Mouse (Mus musculus) cortical plate, adult 2 months (tissue): ENCODE data around the gene Imp4. TPM values are rescaled to one million over a fixed set of nuclear protein-coding genes. Genes with fewer than 3 reads are reported as not detected.
"Not testable (repeated sequence)": the region's sequence is repeated elsewhere in the genome, so short reads cannot be mapped to it uniquely, and the experiment has no call there.

ENCODE experiments used
- H3K27ac ChIP-seq: fragments of 200-500 bp; 2 replicates; pipeline ENCODE4 v1.5.1; 2012; ENCODE audit warnings: low read length, control low read depth, inconsistent platforms; ENCODE audit not compliant: insufficient read depth
- H3K4me1 ChIP-seq: fragments of 200-500 bp; 2 replicates; pipeline ENCODE4 v1.6.1; 2011; ENCODE audit warnings: low read length; ENCODE audit not compliant: control insufficient read depth, insufficient read depth
- H3K4me3 ChIP-seq: fragments of 200-500 bp; 2 replicates; pipeline ENCODE4 v1.5.1; 2011; ENCODE audit warnings: mild to moderate bottlenecking, low read length, control low read depth; ENCODE audit not compliant: insufficient read depth
- CTCF ChIP-seq: fragments of 200-500 bp; IDR thresholded peaks from 2 replicates; pipeline ENCODE4 v1.5.1; 2011; ENCODE audit warnings: mild to moderate bottlenecking, control low read depth, low read length; ENCODE audit not compliant: insufficient read depth; ENCODE audit errors: extremely low read depth
- POLR2A ChIP-seq: fragments of 200-500 bp; IDR thresholded peaks from 2 replicates; pipeline ENCODE4 v1.6.1; 2011; ENCODE audit warnings: mild to moderate bottlenecking, low read length, control low read depth; ENCODE audit not compliant: insufficient read depth; ENCODE audit errors: extremely low read depth
- polyA plus RNA-seq: library from polyadenylated mRNA; depleted of rRNA; stranded (reverse); fragments of >200 nt; gene quantifications from 2 replicates; pipeline ENCODE4 v1.2.3, GENCODE M21; 2012

The Imp4 gene
- polyA plus RNA-seq, 1 experiment, result 24.1 TPM

DNA sequence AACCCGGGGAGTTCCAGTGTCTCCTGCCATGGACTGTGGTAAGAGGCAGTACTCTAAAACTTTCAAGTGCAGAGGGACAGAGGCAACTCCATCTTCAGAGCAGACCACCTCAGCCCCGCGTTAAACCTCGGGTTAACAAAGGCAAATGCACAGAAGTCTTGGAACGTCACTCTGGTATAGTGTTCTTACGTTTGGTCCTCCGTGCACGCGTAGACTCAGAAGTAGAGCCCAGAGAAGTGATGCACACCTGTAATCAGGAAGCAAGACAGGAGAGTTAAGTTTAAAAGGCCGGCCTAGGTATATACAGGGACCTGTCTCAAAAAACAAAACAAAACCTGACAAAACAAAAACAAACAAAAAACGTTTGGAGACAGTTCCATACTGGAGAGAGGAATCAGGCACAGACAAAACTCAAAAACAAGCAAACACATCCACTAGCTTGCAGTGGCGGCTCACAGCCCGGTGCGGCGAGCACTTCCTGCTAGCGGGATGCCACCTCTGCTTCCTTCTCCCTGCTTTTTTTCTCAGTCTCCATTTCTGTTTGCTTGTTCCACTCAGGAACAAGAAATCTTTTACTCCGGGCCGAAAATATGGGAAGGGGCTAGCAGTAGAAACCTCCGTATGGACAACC, 5.6 kb upstream of the Imp4 start:
- peak overlapping the region; percentile 41 for H3K4me3 ChIP-seq

DNA sequence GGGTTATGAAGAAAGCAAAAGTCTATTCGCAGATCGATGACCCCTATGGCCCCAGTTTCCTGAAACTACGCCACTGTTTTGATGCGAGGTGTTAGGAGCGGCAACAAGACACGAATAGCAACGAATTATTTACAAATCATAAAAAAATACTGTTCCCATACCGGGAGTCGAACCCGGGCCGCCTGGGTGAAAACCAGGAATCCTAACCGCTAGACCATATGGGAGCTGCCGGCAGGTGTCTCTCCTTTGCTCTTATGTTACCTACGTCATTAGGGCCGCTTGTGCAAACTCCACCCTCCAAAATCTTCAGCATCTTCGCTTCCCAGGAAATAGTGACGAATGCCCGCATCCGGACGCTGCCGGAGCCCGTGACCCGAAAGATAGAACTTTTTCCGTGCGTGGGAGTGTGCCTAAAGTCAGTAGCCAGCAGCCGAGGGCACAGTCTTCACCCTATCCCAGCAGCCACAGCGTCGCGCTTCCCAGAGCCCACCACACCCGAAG, 4.9 kb upstream of the Imp4 start:
- H3K27ac ChIP-seq, result no peak overlapping the region
- no peak for TF ChIP-seq CTCF
- TF ChIP-seq POLR2A, result peak; percentile 21; the same call in 1 of the 2 replicates
- 0 out of 2 replicates have a peak, but pooled peaks cover 2% of the 10 kb centered on the region for H3K4me1 ChIP-seq
- H3K4me3 ChIP-seq, result peak overlapping the region; percentile 41

More for the DNA sequence above, 5.6 kb upstream of the Imp4 start:
- H3K4me1 ChIP-seq, result 0 out of 2 replicates have a peak, but pooled peaks cover 2% of the 10 kb centered on the region
- TF ChIP-seq POLR2A (no peak), CTCF (no peak)
- no peak overlapping the region for H3K27ac ChIP-seq

DNA sequence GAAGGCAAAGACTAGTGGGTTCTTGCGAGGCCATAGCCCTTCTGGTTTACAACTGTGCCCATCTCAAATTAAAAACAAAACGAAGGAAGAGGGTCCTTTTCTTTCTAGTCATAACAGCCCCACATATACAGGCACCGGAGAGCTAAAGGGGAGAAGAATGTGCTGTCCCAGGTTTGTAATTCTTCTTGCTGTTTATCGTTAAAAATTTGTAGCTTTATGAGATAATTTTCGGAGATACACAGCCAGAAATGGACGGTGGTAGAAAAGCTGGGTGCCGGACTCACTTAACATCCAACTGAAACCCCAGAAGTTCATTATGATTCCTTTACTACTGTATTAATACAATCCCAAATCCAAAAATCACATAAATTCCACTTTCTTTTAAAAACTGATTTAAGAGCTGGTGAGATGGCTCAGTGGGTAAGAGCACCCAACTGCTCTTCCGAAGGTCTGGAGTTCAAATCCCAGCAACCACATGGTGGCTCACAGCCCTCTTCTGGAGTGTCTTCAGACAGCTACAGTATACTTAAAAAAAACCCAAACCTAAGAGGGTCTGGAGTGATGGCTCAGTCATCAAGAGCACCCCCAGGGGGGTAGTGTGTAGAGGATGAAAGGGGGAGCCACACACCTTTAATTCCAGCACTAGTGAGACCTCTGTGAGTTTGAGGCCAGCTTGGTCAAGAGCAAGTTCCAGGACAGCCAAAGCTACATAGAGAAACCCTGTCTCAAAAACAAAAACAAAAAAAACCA, 4.1 kb upstream of the Imp4 start:
- H3K4me1 ChIP-seq, result 0 out of 2 replicates have a peak, but pooled peaks cover 2% of the 10 kb centered on the region
- TF ChIP-seq CTCF (no peak), POLR2A (no peak)
- no peak overlapping the region for H3K27ac ChIP-seq
- H3K4me3 ChIP-seq, result peak overlapping the region; percentile 41

DNA sequence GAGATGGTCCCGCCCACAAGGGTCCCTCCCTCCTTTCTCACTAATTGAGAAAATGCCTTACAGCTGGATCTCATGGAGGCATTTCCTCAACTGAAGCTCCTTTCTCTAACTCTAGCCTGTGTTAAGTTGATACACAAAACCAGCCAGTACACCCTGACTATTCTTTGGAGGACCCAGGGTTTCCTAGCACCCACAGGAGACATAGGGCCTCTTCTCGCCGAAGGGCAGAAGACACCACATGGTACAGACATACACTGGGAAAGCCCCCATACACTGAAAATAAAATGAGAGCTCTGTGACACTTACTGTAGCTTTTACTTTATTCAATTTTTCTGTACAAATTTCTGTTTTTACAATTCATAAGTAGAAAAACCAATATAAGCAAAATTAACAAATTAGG, 3.3 kb upstream of the Imp4 start:
- Histone ChIP-seq H3K27ac (no peak overlapping the region), H3K4me1 (0 out of 2 replicates have a peak, but pooled peaks cover 2% of the 10 kb centered on the region), H3K4me3 (no peak overlapping the region)
- TF ChIP-seq POLR2A (no peak), CTCF (no peak)

DNA sequence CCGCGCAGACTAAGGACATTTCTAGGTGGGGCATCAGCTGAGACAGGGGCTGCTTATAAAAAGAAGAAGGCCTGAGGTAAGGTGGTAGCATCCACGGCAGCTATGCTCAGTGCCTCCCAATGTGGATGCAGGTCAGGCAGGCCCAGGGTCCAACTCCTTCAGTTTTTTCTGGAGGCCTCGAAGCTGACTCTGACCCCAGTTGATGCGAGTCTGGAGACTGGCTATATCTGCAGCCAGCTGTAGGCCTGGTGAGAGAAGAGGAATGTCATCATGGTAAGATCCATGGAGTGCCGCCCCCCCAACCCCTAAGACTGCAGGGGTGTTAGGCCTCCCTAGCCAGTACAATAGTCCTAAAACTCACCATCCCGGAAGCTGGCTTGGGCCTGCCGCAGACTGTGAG, 2.3 kb upstream of the Imp4 start:
- H3K4me3 ChIP-seq, H3K27ac ChIP-seq, H3K4me1 ChIP-seq: not testable (repeated sequence)

DNA sequence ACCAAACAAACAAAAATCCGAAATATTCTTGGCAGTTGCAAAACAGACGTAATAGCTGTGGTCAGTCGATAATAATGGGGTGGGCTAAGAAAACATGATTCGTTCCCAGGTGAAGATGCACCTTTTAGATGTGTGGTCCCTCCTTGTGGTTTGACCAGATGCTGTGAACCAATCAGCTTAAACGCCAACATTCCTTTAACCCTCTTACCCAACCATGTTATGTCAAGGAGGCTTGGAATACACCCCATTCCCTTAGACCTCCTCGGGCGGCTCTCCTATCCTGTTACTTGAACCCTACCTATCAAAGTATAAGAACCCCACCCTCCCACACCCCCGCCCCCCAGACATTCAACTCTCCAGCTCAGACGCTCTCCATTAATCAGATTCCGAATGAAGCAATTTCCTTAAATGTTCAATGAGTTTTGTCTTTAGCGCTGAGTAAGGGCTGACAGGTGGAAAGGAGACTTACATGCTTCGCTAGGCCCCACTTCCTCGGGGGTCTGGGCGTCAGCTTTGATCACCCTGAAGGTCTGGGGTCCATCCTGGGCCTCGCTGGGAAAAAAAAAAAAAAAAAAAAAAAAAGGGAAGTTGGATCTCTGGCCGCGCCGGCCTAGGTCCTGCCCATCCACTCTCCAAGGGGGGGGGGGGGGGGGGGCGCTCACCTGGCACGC, 1.1 kb upstream of the Imp4 start:
- 0 out of 2 replicates have a peak, but pooled peaks cover 2% of the 10 kb centered on the region for H3K4me1 ChIP-seq
- TF ChIP-seq POLR2A (no peak), CTCF (no peak)
- peak overlapping the region; percentile 58; the same call in 1 of the 2 replicates for H3K4me3 ChIP-seq
- no peak overlapping the region for H3K27ac ChIP-seq

DNA sequence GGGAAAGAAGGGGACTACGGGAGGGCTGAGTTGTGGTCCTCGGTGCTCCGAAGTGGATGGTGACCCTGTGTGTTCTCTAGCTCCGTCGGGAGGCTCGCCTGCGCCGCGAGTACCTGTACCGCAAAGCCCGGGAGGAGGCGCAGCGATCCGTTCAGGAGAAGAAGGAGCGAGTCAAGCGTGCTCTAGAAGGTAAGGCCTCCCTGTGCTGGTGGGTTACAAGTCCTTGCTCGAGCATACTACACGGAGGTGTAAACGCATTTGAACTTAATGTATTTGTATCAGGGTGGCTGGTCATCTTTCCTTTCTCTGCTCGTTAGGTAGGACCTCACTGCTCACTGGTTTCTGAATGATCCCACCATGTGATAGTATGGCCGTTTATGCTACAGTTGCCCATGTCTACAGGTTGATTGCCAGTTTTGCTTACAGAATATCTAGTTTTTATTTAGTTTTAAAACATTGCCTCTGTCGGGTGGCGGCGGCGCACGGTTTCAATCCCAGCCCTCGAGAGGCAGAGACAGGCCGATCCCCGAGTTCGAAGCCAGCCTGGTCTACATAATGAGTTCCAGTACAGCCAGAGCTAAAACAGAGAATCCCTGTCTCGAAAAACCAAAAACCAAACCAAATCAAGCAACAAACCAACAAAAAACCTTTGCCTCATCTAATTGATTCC, 445 bp downstream of the Imp4 start:
- Histone ChIP-seq H3K4me3 (peak overlapping the region; percentile 58), H3K27ac (no peak overlapping the region)
- TF ChIP-seq CTCF (0 out of 2 replicates have a peak, but pooled peaks have one; percentile 18), POLR2A (no peak)

DNA sequence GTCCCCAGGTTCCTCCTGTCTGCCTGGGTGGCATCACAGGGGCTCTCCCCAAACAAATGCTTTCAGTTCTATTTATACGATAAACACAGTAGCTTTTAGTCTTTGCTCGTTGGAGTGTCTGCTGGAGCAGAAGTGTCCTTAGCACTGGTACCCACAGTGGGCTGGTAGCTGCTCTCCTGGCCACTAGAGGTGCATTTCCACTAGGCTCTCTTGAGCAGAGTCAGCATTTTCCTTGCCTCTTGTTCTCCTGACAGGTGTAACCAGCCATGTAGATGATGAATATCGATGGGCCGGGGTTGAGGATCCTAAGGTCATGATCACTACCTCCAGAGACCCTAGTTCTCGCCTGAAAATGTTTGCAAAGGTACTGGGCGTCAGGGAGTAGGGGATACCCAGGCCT, 3.5 kb downstream of the Imp4 start:
- no peak for TF ChIP-seq POLR2A
- no peak for TF ChIP-seq CTCF
- Histone ChIP-seq H3K4me1 (no peaks in the 10 kb centered on the region), H3K27ac (no peak overlapping the region), H3K4me3 (no peak overlapping the region)

More for the DNA sequence above, 445 bp downstream of the Imp4 start:
- H3K4me1 ChIP-seq, result no peaks in the 10 kb centered on the region

DNA sequence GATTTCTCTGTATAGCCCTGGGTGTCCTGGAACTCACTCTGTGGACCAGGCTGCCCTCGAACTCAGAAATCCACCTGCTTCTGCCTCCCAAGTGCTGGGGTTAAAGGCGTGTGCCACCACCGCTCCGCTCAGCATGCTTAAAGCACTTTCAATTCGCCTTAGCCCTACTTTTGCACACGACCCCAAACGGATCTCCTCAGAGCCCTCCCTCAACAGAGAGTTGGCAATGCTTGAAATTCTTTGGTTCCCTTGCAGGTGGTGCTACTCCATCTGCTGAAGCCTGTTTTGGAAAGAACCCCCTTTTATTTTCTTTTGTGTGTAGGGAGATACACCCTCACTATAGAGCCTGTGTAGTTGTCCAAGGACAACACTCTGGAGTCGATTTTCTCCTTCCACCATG, 18.8 kb downstream of the Imp4 start:
- TF ChIP-seq CTCF, result no peak
- TF ChIP-seq POLR2A, result no peak
- H3K27ac ChIP-seq, result no peak overlapping the region
- H3K4me3 ChIP-seq, result no peak overlapping the region
- H3K4me1 ChIP-seq, result peaks cover 2% of the 10 kb centered on the region; the same call in 1 of the 2 replicates
